ENCODE assay signal across 16 mouse cellular contexts in the genomic region with DNA sequence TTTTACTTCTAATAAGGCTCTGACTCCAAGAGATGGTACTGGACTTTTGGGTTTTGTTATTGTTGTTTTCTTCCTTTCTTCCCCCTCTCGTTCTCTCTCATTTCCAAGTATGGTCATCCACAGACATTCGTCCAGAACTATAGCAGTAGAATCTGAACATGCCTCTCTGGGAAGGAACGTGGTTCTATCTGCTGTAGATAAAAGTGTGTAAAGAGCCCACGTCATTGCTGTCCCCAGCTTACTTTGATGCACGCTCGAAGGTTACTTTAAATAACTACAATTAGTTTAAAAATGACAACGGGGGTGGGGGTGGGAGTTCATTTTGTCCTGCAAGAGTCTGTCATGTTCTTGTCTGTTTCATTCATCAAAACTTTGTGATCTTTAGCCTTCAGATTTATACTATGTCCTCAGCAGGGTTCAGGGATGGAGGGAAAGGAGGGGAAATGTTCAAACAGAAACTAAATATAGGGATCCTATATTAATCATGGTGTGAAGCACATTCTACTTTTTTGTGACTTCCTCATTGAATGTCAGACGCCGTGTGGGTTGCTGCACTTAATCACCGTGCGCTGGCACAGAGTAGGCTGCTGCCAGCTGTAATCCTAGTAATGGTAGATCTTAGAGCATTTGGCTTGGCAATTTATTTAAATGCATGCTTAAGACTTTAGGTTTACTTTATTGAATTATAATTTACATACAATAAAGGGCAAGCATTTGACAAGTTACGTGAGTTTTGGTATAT.
A peak's percentile ranks its signal among the peaks of the same experiment; 100 is the strongest.
DNase-seq lines count a peak whose midpoint lies in the region; ATAC-seq and TF ChIP-seq lines count a peak whose summit lies in the region.
"Had no signal": no experiment of that assay in that cellular context is flagged by ENCODE, and none has a peak within 500 bp of the region (broad histone marks: within the 10 kb centered on the region; RNA-seq: fewer than 3 reads in every experiment).

No protein-coding gene starts in this region.

- H3K27ac ChIP-seq in heart, postnatal 0 days (ENCODE audit: low read depth), result peak overlapping the region; percentile 65
- 0 out of 2 replicates have a peak overlapping the region, but pooled peaks have one; percentile 17 for H3K27ac ChIP-seq in bone marrow macrophage, adult 2 months (ENCODE audit: insufficient read depth, low read depth, low read length)
- H3K27ac ChIP-seq: hindbrain, embryonic 13.5 days; liver, embryonic 12.5 days; midbrain, embryonic 12.5 days had no signal

- H3K4me2 ChIP-seq in heart, postnatal 0 days (ENCODE audit: low read depth, low read length), result peak overlapping the region; percentile 42
- H3K4me2 ChIP-seq: hindbrain, embryonic 13.5 days; liver, embryonic 12.5 days; midbrain, embryonic 12.5 days had no signal

- H3K9me3 ChIP-seq in heart, postnatal 0 days (replicated peaks; ENCODE audit: control insufficient read depth, low read length), result no peaks in the 10 kb centered on the region
- H3K9me3 ChIP-seq: G1E; hindbrain, embryonic 13.5 days; liver, embryonic 12.5 days; midbrain, embryonic 12.5 days had no signal

- TF ChIP-seq POLR2A in bone marrow macrophage, adult 2 months (IDR thresholded peaks at IDR 0.05; ENCODE audit: borderline replicate concordance, low read depth, low read length), result no peak

- H3K9ac ChIP-seq in heart, postnatal 0 days (replicated peaks; ENCODE audit: low read depth, low read length), result no peak overlapping the region
- H3K9ac ChIP-seq: hindbrain, embryonic 13.5 days; liver, embryonic 12.5 days; midbrain, embryonic 12.5 days had no signal

- ATAC-seq in heart, postnatal 0 days (ENCODE audit: insufficient read depth, low read depth), result peak; percentile 81
- ATAC-seq: liver, embryonic 12.5 days had no signal

- peak; percentile 38 to 63 for DNase-seq in frontal cortex, adult 2 months (ENCODE audit: extremely low spot score in 1 of 2, low spot score in 1 of 2)
- DNase-seq in frontal cortex, postnatal 14 days (ENCODE audit: low spot score in 2 of 2), result no peak
- peak; percentile 45 for DNase-seq in heart, postnatal 0 days (ENCODE audit: low spot score)
- no peak for DNase-seq in heart, adult 11 months
- DNase-seq in left cerebral cortex, postnatal 14 days (ENCODE audit: low spot score in 2 of 2), result peak; percentile 36 to 45
- no peak for DNase-seq in urinary bladder, postnatal 25 days (ENCODE audit: low spot score)
- no peak for DNase-seq in kidney, postnatal 36 days
- DNase-seq: B cell, adult 2 months; cerebellum, adult 18-20 months; kidney, adult 11 months; lung, postnatal 10 days had no signal

- no peak for TF ChIP-seq EP300 in heart, postnatal 0 days (IDR thresholded peaks at IDR 0.05; ENCODE audit: low read depth)

- H3K27me3 ChIP-seq in heart, postnatal 0 days (ENCODE audit: control insufficient read depth, insufficient read depth, low read length), result no peaks in the 10 kb centered on the region
- H3K27me3 ChIP-seq: hindbrain, embryonic 13.5 days; liver, embryonic 12.5 days; midbrain, embryonic 12.5 days had no signal

- no peak for TF ChIP-seq CTCF in heart, postnatal 0 days (IDR thresholded peaks at IDR 0.05; ENCODE audit: low read depth)
- no peak for TF ChIP-seq CTCF in bone marrow macrophage, adult 2 months (IDR thresholded peaks at IDR 0.05; ENCODE audit: low read depth, low read length)

- intact Hi-C loops in left cerebral cortex, postnatal 14 days (cut with DNase I), result no loop called here

- peaks cover 21% of the 10 kb centered on the region; the same call in 1 of the 2 replicates for H3K4me1 ChIP-seq in heart, postnatal 0 days (ENCODE audit: control insufficient read depth, insufficient read depth)
- peaks cover 24% of the 10 kb centered on the region for H3K4me1 ChIP-seq in bone marrow macrophage, adult 2 months (ENCODE audit: control insufficient read depth, insufficient read depth, low read length)
- H3K4me1 ChIP-seq: liver, embryonic 12.5 days had no signal

- H3K4me3 ChIP-seq in heart, postnatal 0 days (ENCODE audit: low read depth, low read length), result no peak overlapping the region
- H3K4me3 ChIP-seq in bone marrow macrophage, adult 2 months (ENCODE audit: insufficient read depth, low read length), result no peak overlapping the region
- H3K4me3 ChIP-seq: hindbrain, embryonic 13.5 days; liver, embryonic 12.5 days; midbrain, embryonic 12.5 days had no signal

- no peaks in the 10 kb centered on the region for H3K36me3 ChIP-seq in heart, postnatal 0 days (replicated peaks; ENCODE audit: control insufficient read depth, insufficient read depth, low read length)
- H3K36me3 ChIP-seq: G1E; hindbrain, embryonic 13.5 days; liver, embryonic 12.5 days; midbrain, embryonic 12.5 days had no signal

- 25% methylated on average over 12 of the region's 12 CpGs for WGBS in heart, postnatal 0 days

Comparison
In these comparisons a context has a peak if more than half of its experiments do, and no peak if none do; other contexts are left out.
1. DNase-seq: peak in frontal cortex, adult 2 months (2 of 2), heart, postnatal 0 days (single experiment) and left cerebral cortex, postnatal 14 days (2 of 2); none in frontal cortex, postnatal 14 days (0 of 2), heart, adult 11 months (single experiment), urinary bladder, postnatal 25 days (single experiment) and kidney, postnatal 36 days (0 of 2).